Mouse (Mus musculus) lung, postnatal 36 days (tissue): Measurements from ENCODE around the gene P3h1.
A peak's percentile ranks its signal among the peaks of the same experiment; 100 is the strongest.

Source experiments
- DNase-seq: peaks from one replicate; pipeline ENCODE4 v3.0.0; 2022; ENCODE audit warnings: mixed read lengths

The P3h1 gene

DNA sequence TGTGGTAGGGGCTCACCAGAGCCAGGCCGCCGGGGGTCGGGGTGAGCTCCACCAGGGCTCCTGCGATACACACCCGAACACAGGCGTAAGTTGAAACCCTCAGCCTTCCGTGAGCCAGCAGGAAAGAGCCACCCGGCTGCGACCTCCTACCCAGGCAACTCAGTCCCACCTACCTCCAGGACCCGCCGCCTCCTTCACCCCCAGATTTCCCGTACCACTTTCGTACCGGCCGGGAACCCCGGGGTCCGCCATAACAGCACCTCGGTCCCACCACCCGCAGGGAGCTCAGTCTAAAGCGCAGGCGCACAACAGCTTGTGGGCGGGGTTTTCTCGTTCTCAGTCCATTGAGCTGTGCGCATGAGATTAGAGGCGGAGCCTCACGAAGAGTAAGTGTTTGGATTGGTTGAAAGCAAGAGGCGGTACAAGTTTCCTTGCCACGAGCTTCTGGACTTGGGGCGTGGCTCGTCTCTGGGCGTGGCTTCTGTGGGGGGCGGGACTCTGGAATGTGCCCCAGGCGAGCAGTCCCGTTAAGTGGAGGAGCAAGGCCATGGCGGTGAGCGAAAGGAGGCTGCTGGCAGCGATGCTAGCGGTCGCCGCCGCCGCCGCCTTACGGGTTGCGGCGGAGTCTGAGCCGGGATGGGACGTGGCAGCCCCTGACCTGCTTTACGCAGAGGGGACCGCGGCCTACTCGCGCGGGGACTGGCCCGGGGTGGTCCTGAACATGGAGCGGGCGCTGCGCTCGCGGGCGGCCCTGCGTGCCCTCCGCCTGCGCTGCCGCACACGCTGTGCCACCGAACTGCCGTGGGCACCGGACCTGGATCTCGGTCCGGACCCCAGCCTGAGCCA, at the start of gene P3h1, which contains the start of gene AU022252:
P3h1 (plus strand) TSS at position 506 of the 846 bp plus-strand sequence.
AU022252 (minus strand) TSS at position 303 of the 846 bp plus-strand sequence.
- peak; percentile 100 for DNase-seq

DNA sequence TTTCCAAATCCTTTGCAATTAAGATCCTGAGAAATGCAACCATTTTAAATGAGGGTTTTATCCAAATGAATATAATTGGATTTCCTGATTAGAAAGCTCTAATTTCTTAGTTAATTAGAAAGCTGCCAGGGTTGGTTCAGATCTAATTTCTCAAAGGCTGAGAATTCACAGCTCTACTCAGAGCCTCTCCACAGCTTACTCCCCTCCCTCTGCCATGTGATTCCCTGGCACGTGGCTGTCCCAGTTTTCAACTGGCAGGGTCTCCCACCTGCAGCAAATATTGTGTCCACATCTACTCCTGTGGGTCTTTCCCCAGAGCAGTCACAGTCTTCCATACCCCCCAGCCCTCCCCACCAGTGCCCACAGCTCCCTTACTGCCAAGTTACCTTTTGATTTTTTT, 49.2 kb upstream of the P3h1 start:
- DNase-seq, result no peak

DNA sequence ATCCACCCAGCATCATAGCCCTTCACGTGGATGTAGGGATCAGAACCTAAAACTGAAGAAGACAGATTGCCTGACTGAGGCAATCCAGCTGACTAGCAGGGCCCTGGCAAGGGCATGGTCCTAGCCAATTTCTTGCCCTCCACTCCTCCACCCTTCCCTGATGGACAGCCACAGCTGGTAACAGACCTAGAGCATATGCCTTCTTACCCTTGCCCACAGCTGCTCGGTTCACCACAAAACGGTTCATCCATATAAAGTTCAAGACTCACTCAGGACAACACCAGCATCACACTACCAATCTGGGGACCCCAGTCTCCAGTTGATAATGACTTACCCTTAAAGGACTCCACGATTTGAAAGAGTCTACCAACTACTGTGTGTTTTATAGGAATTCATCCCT, 46.9 kb upstream of the P3h1 start:
- no peak for DNase-seq

- DNase-seq, result no peak
These were observed 44.5 kb upstream of the P3h1 start for GRCm38 (mm10) chr4:119188060-119188785.

- DNase-seq, result no peak
These were observed 43.3 kb upstream of the P3h1 start for GRCm38 (mm10) chr4:119189392-119189791.

DNA sequence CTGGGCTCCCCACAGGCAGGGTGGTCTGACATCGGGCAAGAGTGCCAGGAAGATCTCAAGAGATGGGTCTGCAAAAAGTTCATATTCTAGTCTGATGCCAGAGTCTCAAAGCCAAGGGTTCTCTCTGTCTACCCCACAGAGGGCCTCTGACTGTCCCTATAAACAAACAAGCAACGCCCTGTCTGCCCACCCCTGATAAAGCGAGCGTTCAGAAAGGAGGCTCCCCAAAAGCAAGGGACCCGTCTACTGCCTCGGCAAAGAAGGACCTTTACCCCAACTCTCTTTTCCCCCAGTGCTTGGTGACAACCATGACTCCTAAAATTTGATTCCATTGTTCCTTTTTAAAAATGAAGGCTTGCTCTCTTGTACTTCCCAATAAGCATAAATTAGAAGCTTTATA, 42.9 kb upstream of the P3h1 start, which contains the start of gene Ermap:
Ermap (minus strand) TSS at position 148 of the 400 bp plus-strand sequence.
- no peak for DNase-seq

GRCm38 (mm10) chr4:119190618-119191017, 42.1 kb upstream of the P3h1 start:
- DNase-seq, result no peak

- DNase-seq, result no peak
These were observed 41.4 kb upstream of the P3h1 start for GRCm38 (mm10) chr4:119191273-119191672.

GRCm38 (mm10) chr4:119192757-119193156, 40.0 kb upstream of the P3h1 start:
- DNase-seq, result no peak

DNA sequence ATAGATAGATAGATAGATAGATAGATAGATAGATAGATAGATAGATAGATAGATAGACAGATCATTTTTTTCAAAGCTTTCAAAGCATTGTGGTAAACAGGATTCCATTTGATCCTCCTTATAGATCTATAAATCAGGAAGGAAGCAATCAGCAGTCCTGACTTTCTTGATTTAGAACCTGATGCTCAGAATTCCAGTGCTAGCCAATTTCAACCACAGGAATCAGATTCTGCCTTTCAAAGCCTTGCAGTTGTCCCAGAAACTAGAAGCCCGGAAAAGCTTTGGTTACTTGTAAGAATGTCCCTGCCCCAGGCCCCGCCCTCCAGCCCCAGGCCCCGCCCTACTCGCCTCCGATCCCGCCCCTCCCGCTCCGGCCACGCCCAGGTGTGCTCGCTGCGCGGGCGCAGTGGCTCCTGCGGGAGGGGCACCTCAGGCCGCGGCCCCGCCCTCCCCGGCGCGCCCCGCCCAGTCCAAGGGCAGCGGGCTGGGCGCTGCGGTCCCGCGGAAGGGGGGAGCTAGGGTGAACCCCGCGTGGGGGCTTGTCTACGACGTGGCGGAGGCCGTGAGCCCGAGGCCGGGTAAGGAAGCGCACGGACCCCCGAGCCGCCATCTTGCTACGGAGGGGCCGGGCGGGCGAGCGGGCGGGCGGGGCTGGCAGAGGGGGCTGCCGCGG, 37.7 kb upstream of the P3h1 start, which contains the start of gene Svbp:
Svbp (plus strand) TSS at position 398 of the 673 bp plus-strand sequence.
- DNase-seq, result peak; percentile 84

- DNase-seq, result peak; percentile 12
These were observed 37.0 kb upstream of the P3h1 start for GRCm38 (mm10) chr4:119195582-119196320.

- no peak for DNase-seq
These were observed 34.6 kb upstream of the P3h1 start for GRCm38 (mm10) chr4:119198105-119198504.

- peak; percentile 67 for DNase-seq
These were observed 28.0 kb upstream of the P3h1 start for GRCm38 (mm10) chr4:119204672-119205071.

- no peak for DNase-seq
These were observed 16.0 kb upstream of the P3h1 start for GRCm38 (mm10) chr4:119216667-119217066.

- DNase-seq, result no peak
These were observed 14.5 kb upstream of the P3h1 start, which contains the start of gene Tmem269 for GRCm38 (mm10) chr4:119218169-119218568. Gene Tmem269 (minus strand): TSS chr4:119218217.

- peak; percentile 65 for DNase-seq
These were observed 9.0 kb upstream of the P3h1 start for GRCm38 (mm10) chr4:119223696-119224095.

DNA sequence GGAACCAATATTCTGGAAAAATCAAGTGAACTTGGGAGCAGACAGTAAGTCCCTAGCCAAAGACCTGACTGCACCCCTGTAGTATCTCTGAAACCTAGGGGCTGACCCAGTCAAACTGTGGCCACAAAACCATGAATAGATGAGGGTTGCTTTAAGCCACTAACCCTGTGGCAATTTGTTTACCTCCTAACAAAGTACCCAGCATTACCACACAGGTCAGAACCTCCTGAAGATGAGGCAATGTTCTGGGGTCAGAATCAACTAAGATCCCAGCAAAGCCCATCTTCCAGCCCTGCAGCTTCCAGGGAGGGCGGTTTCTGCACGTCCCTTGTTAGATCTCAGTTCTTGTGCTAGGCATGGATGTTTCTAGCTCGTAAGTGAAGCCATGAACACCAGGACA, 8.2 kb upstream of the P3h1 start:
- no peak for DNase-seq

- no peak for DNase-seq
These were observed 7.0 kb upstream of the P3h1 start for GRCm38 (mm10) chr4:119225719-119226118.

DNA sequence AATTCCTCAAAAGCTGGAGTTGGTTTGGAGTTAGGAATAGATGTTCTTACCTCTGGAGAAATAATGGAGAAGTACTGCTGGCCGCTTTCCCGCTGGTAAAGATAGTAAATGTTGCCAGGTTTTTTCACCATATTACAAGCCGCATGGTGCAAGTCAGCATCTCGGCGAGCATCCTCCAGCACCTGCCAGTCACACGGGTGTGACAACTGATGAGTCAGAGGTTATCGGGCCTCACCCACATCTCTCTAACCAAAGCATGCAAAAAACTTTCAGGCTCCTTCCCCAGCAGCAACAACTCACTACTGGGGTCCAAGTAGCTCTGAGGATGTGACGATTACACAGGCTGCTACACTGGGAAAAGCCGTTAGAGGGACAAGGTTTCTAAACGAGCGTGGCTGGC, 6.0 kb upstream of the P3h1 start:
- no peak for DNase-seq

- peak; percentile 45 for DNase-seq
These were observed 664 bp downstream of the P3h1 start for GRCm38 (mm10) chr4:119233256-119233901.

DNA sequence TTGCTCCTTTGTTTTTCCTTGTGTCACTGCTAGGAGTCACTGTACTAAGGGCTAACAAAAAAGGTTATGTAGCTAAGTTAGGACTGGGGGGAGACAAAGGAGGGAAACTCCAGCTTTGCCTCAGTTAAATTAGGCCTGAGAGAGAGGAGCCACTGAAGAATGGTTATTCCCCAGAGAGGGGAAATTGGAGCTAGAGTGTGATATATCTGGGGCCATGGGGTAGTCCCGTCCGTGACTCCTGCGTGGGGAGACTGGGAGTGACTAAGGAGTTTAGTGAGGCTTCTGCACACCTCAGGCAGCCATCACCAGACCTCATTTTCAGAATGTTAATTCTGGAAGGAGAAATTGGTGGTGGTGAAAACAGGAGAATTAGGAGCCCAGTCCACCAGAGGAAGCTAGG, 1.6 kb downstream of the P3h1 start:
- DNase-seq, result no peak

DNA sequence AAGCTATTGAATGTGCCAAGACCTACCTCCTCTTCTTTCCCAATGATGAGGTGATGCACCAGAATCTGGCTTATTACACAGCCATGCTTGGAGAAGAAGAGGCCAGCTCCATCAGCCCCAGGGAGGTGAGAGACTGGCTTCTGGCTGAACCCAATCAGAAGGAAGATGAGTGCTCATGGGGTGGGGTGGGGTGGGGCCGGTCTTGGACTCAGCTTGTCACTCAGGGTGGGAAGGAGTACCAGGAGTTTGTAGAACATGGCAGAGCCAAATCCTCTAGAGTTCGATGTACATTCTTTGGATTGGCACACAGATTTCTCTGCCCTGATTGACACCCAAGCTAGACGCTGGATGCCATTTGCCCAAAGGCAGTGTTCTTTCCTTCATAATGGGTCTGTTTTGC, 5.9 kb downstream of the P3h1 start:
- DNase-seq, result no peak
